Mouse (Mus musculus) liver, embryonic 14.5 days (tissue): ENCODE measurements at regions not wholly inside any gene's neighbourhood (a gene's known extent, or its start where the extent isn't known, plus 50 kb on each side); places are given as distances from the start of the nearest gene placed in this dataset.

Source experiments
- ATAC-seq: fragments of 200-750 bp; cut with Nextera tagmentation; 2 replicates; pipeline ENCODE4 v1.8.0; 2017; ENCODE audit warnings: moderate number of reproducible peaks, mild to moderate bottlenecking, moderate library complexity; ENCODE audit not compliant: insufficient read depth
- DNase-seq, 3 experiments: peaks; one replicate each; pipeline ENCODE4 v3.0.0-alpha.2; 2012 to 2013; ENCODE audit warnings: low read depth in 3 of 3, low spot score in 3 of 3
- H3K27ac ChIP-seq: fragments of 300-500 bp; sonication (generic); 2 replicates; pipeline ENCODE4 v1.5.1; 2014; ENCODE audit warnings: moderate library complexity, mild to moderate bottlenecking, control low read depth, inconsistent platforms
- H3K27me3 ChIP-seq: fragments of 300-500 bp; sonication (generic); 2 replicates; pipeline ENCODE4 v1.6.1; 2014; ENCODE audit warnings: mild to moderate bottlenecking, low read length, moderate library complexity; ENCODE audit not compliant: control insufficient read depth, insufficient read depth
- H3K36me3 ChIP-seq: fragments of 300-500 bp; sonication (generic); replicated peaks from 2 replicates; pipeline ENCODE4 v1.6.1; 2014; ENCODE audit warnings: low read depth; ENCODE audit not compliant: control insufficient read depth, insufficient read depth
- H3K4me1 ChIP-seq, 2 experiments: fragments of 200-500 bp in 1 of 2; fragments of 300-500 bp in 1 of 2; sonication (generic) in 1 of 2; replicated peaks; 2 replicates each; pipeline ENCODE4 v1.6.1; 2012 to 2014; ENCODE audit warnings: antibody characterized with exemption in 1 of 2, inconsistent platforms in 1 of 2, low read length in 1 of 2; ENCODE audit not compliant: control insufficient read depth in 2 of 2, insufficient read depth in 2 of 2
- H3K4me2 ChIP-seq: fragments of 300-500 bp; sonication (generic); 2 replicates; pipeline ENCODE4 v1.6.1; 2014; ENCODE audit warnings: low read depth, mild to moderate bottlenecking, control low read depth, moderate library complexity
- H3K4me3 ChIP-seq, 2 experiments: fragments of 200-500 bp in 1 of 2; fragments of 300-500 bp in 1 of 2; sonication (generic) in 1 of 2; 2 replicates each; pipeline ENCODE4 v1.5.1; 2012 to 2014; ENCODE audit warnings: low read depth in 2 of 2, low read length in 2 of 2, mild to moderate bottlenecking in 2 of 2, control low read depth in 1 of 2, inconsistent platforms in 1 of 2, moderate library complexity in 1 of 2; ENCODE audit not compliant: insufficient read depth in 1 of 2
- H3K9ac ChIP-seq: fragments of 300-500 bp; sonication (generic); replicated peaks from 2 replicates; pipeline ENCODE4 v1.6.1; 2014; ENCODE audit warnings: mild to moderate bottlenecking, control low read depth, moderate library complexity
- H3K9me3 ChIP-seq: fragments of 300-500 bp; sonication (generic); 2 replicates; pipeline ENCODE4 v1.6.1; 2016; ENCODE audit warnings: low read length, mixed read lengths; ENCODE audit not compliant: control insufficient read depth
- CTCF ChIP-seq: IDR thresholded peaks from 2 replicates; pipeline ENCODE4 v1.5.1; 2016; ENCODE audit warnings: antibody characterized with exemption, low read depth, control low read depth
- EP300 ChIP-seq: IDR thresholded peaks from 2 replicates; pipeline ENCODE4 v1.6.1; 2016; ENCODE audit warnings: antibody characterized with exemption, low read depth
- WGBS: fragments of 180-500 bp; shearing (Covaris S2); extraction: QIAGEN DNeasy Blood & Tissue Kit; methylation state at CpG from one replicate; pipeline ENCODE4 v1.1.7; 2014; ENCODE audit not compliant: insufficient replicate concordance; 5-methylcytosine and 5-hydroxymethylcytosine counted together

DNA sequence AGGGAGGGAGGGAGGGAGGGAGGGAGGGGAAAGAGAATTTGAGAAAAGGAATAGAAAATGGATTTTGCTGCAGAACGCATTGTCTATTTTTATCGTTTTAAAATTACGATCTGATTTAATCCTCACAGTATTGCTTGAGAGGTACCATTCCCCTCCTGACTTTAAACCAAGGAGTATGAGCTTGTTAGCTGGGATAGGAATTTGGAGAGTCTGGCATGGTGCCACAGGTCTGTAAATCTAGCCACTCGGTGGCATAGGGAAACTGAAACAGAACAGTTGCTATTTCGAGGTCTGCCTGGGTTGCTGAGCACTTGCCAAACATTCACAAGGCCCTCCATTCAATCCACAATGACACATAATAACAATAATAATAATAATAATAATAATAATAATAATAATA, 171.6 kb downstream of the Gxylt1 start:
- Histone ChIP-seq H3K9me3 (no peaks in the 10 kb centered on the region), H3K9ac (no peak overlapping the region), H3K27me3 (no peaks in the 10 kb centered on the region), H3K27ac (no peak overlapping the region), H3K4me2 (no peak overlapping the region), H3K4me1 (no peaks in the 10 kb centered on the region), H3K4me3 (no peak overlapping the region), H3K36me3 (no peaks in the 10 kb centered on the region)
- ATAC-seq: no peak
- 67% methylated on average over 5 of the region's 5 CpGs for WGBS
- TF ChIP-seq CTCF: no peak
- no peak for TF ChIP-seq EP300
- no peak for DNase-seq

DNA sequence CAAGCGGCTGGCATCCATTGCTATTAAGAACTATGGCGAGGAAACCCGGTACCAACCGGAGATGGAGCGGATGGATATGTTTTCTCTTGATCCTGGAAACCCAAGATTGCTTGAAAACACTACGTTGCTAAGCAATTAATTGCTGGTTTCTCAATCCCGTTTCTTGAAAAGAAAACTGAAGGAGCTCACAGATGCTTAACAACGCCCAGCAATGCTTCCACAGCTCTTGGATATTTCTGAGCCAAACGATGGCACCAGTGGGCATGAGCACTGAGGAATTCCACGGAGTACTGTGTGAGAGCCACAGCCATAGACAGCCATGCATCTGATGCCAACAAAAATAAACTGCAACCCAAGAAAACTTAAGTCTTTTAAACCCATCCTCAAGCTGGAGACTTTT, 173.1 kb downstream of the Gxylt1 start:
- no peak for DNase-seq
- Histone ChIP-seq H3K9me3 (no peaks in the 10 kb centered on the region), H3K27me3 (no peaks in the 10 kb centered on the region), H3K36me3 (no peaks in the 10 kb centered on the region), H3K9ac (no peak overlapping the region), H3K4me3 (no peak overlapping the region), H3K4me1 (no peaks in the 10 kb centered on the region), H3K27ac (no peak overlapping the region), H3K4me2 (no peak overlapping the region)
- 69% methylated on average over 10 of the region's 10 CpGs for WGBS
- TF ChIP-seq CTCF: no peak
- TF ChIP-seq EP300: no peak
- no peak for ATAC-seq

DNA sequence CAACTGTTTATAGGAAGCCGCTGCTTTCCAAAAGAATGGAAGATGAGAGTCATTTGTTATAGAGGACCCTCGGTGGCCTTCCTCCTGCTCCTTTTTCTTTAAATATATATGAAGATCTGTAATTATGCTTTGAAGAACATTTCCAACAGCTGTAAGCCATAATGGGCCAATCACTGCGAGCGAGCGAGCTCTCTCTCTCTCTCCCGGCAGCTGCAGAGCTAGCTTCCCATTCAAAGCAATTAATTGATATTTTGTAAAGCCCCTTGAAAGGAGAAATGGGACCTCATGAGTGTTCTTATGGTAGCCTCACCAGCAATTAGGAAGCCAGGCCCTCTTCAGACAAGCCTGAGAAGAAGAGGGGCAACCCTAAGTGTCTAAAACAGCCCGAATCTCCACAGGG, 174.1 kb downstream of the Gxylt1 start:
- H3K4me1 ChIP-seq: no peaks in the 10 kb centered on the region
- no peak overlapping the region for H3K4me2 ChIP-seq
- no peaks in the 10 kb centered on the region for H3K9me3 ChIP-seq
- no peak for TF ChIP-seq EP300
- TF ChIP-seq CTCF: no peak
- no peak for ATAC-seq
- no peaks in the 10 kb centered on the region for H3K36me3 ChIP-seq
- no peak overlapping the region for H3K27ac ChIP-seq
- 71% methylated on average over 7 of the region's 7 CpGs for WGBS
- no peaks in the 10 kb centered on the region for H3K27me3 ChIP-seq
- H3K4me3 ChIP-seq: no peak overlapping the region
- H3K9ac ChIP-seq: no peak overlapping the region
- no peak for DNase-seq

DNA sequence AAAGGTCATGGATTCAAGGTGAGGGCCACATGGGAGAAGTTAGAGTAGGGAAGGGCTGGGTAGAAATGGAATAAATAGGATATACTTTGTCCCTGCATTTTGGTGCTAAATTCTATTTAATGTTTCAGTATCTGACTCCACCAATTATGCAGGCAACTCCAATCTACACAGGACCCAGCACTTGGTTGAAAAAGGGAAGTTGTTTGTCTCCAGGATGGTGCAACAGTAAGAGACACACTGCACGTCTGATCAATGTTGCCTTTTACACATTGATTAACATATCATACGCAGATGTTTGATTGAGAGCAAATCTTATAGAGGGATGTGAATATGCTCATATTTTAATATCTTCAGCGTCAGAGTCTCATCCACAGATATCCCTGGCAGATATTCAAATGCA, 175.1 kb downstream of the Gxylt1 start:
- DNase-seq (no peak), ATAC-seq (no peak)
- no peaks in the 10 kb centered on the region for H3K27me3 ChIP-seq
- H3K9me3 ChIP-seq: no peaks in the 10 kb centered on the region
- no peak overlapping the region for H3K27ac ChIP-seq
- no peak overlapping the region for H3K4me2 ChIP-seq
- no peaks in the 10 kb centered on the region for H3K36me3 ChIP-seq
- H3K4me1 ChIP-seq: peaks cover 0 to 5% of the 10 kb centered on the region in 2 experiments; a peak in 2 of 4 replicates
- 49% methylated on average over 3 of the region's 3 CpGs for WGBS
- no peak overlapping the region for H3K4me3 ChIP-seq
- TF ChIP-seq EP300 (no peak), CTCF (no peak)
- H3K9ac ChIP-seq: no peak overlapping the region

DNA sequence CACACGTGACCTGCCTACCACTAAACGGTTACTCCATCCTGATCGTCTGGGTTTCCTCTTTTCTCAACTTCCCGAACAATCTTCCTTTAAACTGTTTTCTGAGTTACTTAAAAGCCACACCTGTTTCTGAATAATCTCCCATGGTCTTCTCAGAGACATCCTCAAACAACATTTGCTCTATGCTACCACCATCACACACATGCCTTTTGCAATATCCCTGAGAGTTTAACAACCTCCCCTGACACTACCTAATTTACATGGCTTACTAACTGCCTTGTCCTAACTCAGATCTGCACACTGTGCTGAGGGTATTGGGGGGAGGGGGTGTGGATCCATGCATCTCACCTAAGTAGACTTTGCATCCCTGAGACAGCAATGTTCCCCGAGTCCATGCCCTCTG, 178.6 kb downstream of the Gxylt1 start:
- Histone ChIP-seq H3K27me3 (no peaks in the 10 kb centered on the region), H3K4me2 (no peak overlapping the region), H3K9ac (no peak overlapping the region), H3K27ac (no peak overlapping the region), H3K9me3 (no peaks in the 10 kb centered on the region), H3K4me3 (no peak overlapping the region), H3K36me3 (no peaks in the 10 kb centered on the region), H3K4me1 (peaks cover 0 to 15% of the 10 kb centered on the region in 2 experiments; a peak in 2 of 4 replicates)
- DNase-seq: no peak
- TF ChIP-seq EP300 (no peak), CTCF (no peak)
- no peak for ATAC-seq
- WGBS: 54% methylated on average over 5 of the region's 5 CpGs
